Mouse (Mus musculus): ENCODE results near the gene Agxt2.

GRCm38 (mm10) chr15:10442275-10442674 lies 83.9 kb downstream of the Agxt2 start:
- no peak for TF ChIP-seq POLR2A (IDR thresholded peaks at IDR 0.05; ENCODE audit: insufficient read length, low read depth)
- TF ChIP-seq TCF12 (IDR thresholded peaks at IDR 0.05; ENCODE audit: insufficient read depth, poor library complexity, severe bottlenecking) = no peak
- TF ChIP-seq E2F4 (IDR thresholded peaks at IDR 0.05; ENCODE audit: insufficient read depth) = no peak
- no peak for TF ChIP-seq USF1 (IDR thresholded peaks at IDR 0.05; ENCODE audit: low read depth)
- no peak for TF ChIP-seq MYOG (IDR thresholded peaks at IDR 0.05; ENCODE audit: control insufficient read depth in 1 of 3, insufficient read depth in 1 of 3, insufficient read length in 2 of 3, low read depth in 2 of 3)
- TF ChIP-seq MAX (IDR thresholded peaks at IDR 0.05; ENCODE audit: low read depth) = no peak
- TF ChIP-seq CEBPB (IDR thresholded peaks at IDR 0.05; ENCODE audit: insufficient read depth, poor library complexity, severe bottlenecking) = no peak
- TF ChIP-seq POLR2AphosphoS2 (IDR thresholded peaks at IDR 0.05; ENCODE audit: insufficient read length, low read depth) = no peak
